Mouse (Mus musculus) adrenal gland, adult 8-10 months (tissue): ENCODE measurements at regions not wholly inside any gene's neighbourhood (a gene's known extent, or its start where the extent isn't known, plus 50 kb on each side); places are given as distances from the start of the nearest gene placed in this dataset.

Experiments
- DNase-seq: peaks from one replicate; pipeline ENCODE4 v3.0.0; 2022

- no peak for DNase-seq
Measured at GRCm38 (mm10) chr11:44340531-44340930, 59.3 kb upstream of the Il12b start.

GRCm38 (mm10) chr11:44348308-44348707 is 51.6 kb upstream of the Il12b start:
- DNase-seq: no peak

GRCm38 (mm10) chr11:44349546-44349945 is 50.3 kb upstream of the Il12b start:
- DNase-seq: no peak
